Mouse (Mus musculus) MEL (cell line): ENCODE measurements at regions not wholly inside any gene's neighbourhood (a gene's known extent, or its start where the extent isn't known, plus 50 kb on each side); places are given as distances from the start of the nearest gene placed in this dataset.

ENCODE experiments used
- DNase-seq: peaks from one replicate; pipeline ENCODE4 v3.0.0; 2011; ENCODE audit warnings: low read depth, low spot score
- H3K27ac ChIP-seq: 2 replicates; pipeline ENCODE4 v1.5.1; 2012; ENCODE audit warnings: low read depth, mild to moderate bottlenecking, control low read depth, low read length, moderate library complexity; ENCODE audit not compliant: control insufficient read depth
- H3K27me3 ChIP-seq, 2 experiments: fragments of 150-350 bp in 1 of 2; sonication (generic) in 1 of 2; 2 replicates each; pipeline ENCODE4 v1.6.1; 2012; ENCODE audit warnings: low read length in 2 of 2, mild to moderate bottlenecking in 2 of 2, improper control_type of control experiment in 1 of 2, moderate library complexity in 1 of 2; ENCODE audit not compliant: insufficient read depth in 2 of 2, control insufficient read depth in 1 of 2
- H3K36me3 ChIP-seq, 2 experiments: 2 replicates each; pipeline ENCODE4 v1.6.1; 2012 to 2014; ENCODE audit warnings: low read length in 2 of 2, improper control_type of control experiment in 1 of 2, inconsistent platforms in 1 of 2, mild to moderate bottlenecking in 1 of 2; ENCODE audit not compliant: insufficient read depth in 2 of 2, control insufficient read depth in 1 of 2
- H3K4me1 ChIP-seq, 2 experiments: fragments of 150-350 bp in 1 of 2; sonication (generic) in 1 of 2; 2 replicates each; pipeline ENCODE4 v1.6.1; 2012; ENCODE audit warnings: low read length in 2 of 2, improper control_type of control experiment in 1 of 2, mild to moderate bottlenecking in 1 of 2; ENCODE audit not compliant: insufficient read depth in 2 of 2, control insufficient read depth in 1 of 2
- H3K4me3 ChIP-seq, 2 experiments: fragments of 150-350 bp in 1 of 2; sonication (generic) in 1 of 2; 2 replicates each; pipeline ENCODE4 v1.5.1; 2012; ENCODE audit warnings: low read depth in 2 of 2, low read length in 2 of 2, mild to moderate bottlenecking in 2 of 2, moderate library complexity in 2 of 2, control low read depth in 1 of 2, improper control_type of control experiment in 1 of 2; ENCODE audit not compliant: control insufficient read depth in 1 of 2, insufficient read depth in 1 of 2
- H3K79me2 ChIP-seq: 2 replicates; pipeline ENCODE4 v1.6.1; 2012; ENCODE audit warnings: mild to moderate bottlenecking, low read length, moderate library complexity; ENCODE audit not compliant: control insufficient read depth, poor library complexity, insufficient read depth
- H3K9ac ChIP-seq: 2 replicates; pipeline ENCODE4 v1.6.1; 2012; ENCODE audit warnings: low read depth, mild to moderate bottlenecking, control low read depth, low read length, moderate library complexity; ENCODE audit not compliant: control insufficient read depth, poor library complexity, severe bottlenecking
- H3K9me3 ChIP-seq: fragments of 150-350 bp; sonication (generic); replicated peaks from 2 replicates; pipeline ENCODE4 v1.6.1; 2012; ENCODE audit warnings: mild to moderate bottlenecking, low read length, improper control_type of control experiment, moderate library complexity; ENCODE audit not compliant: insufficient read depth
- BHLHE40 ChIP-seq: IDR thresholded peaks from 2 replicates; pipeline ENCODE4 v1.6.1; 2012; ENCODE audit warnings: low read depth, mild to moderate bottlenecking, inconsistent platforms, low read length, improper control_type of control experiment, borderline replicate concordance
- CHD1 ChIP-seq: IDR thresholded peaks from 2 replicates; pipeline ENCODE4 v1.6.1; 2012; ENCODE audit warnings: low read depth, mild to moderate bottlenecking, inconsistent platforms, low read length, improper control_type of control experiment
- CHD2 ChIP-seq: IDR thresholded peaks from 2 replicates; pipeline ENCODE4 v1.6.1; 2011; ENCODE audit warnings: low read length, improper control_type of control experiment
- CTCF ChIP-seq, 3 experiments: IDR thresholded peaks in 2 of 3; conservative IDR thresholded peaks in 1 of 3; 2 replicates each; pipeline ENCODE4 v1.5.1; 2011 to 2012; ENCODE audit warnings: low read length in 3 of 3, low read depth in 2 of 3, mild to moderate bottlenecking in 2 of 3, improper control_type of control experiment in 1 of 3, inconsistent platforms in 1 of 3, mixed read lengths in 1 of 3, moderate library complexity in 1 of 3; ENCODE audit not compliant: control insufficient read depth in 1 of 3, insufficient read depth in 1 of 3, poor library complexity in 1 of 3, severe bottlenecking in 1 of 3
- E2F4 ChIP-seq: IDR thresholded peaks from 2 replicates; pipeline ENCODE4 v1.6.1; 2011; ENCODE audit warnings: low read depth, low read length, improper control_type of control experiment, borderline replicate concordance
- ELF1 ChIP-seq: IDR thresholded peaks from 2 replicates; pipeline ENCODE4 v1.6.1; 2014; ENCODE audit warnings: low read depth, mild to moderate bottlenecking, inconsistent platforms, low read length, improper control_type of control experiment, moderate library complexity
- EP300 ChIP-seq, 2 experiments: IDR thresholded peaks; 2 replicates each; pipeline ENCODE4 v1.6.1; 2011; ENCODE audit warnings: improper control_type of control experiment in 2 of 2, low read length in 2 of 2, low read depth in 1 of 2, mild to moderate bottlenecking in 1 of 2
- ETS1 ChIP-seq: IDR thresholded peaks from 2 replicates; pipeline ENCODE4 v1.6.1; 2012; ENCODE audit warnings: low read depth, mild to moderate bottlenecking, inconsistent platforms, low read length, improper control_type of control experiment, moderate library complexity
- GABPA ChIP-seq: IDR thresholded peaks from 2 replicates; pipeline ENCODE4 v1.6.1; 2012; ENCODE audit warnings: low read depth, mild to moderate bottlenecking, inconsistent platforms, low read length, improper control_type of control experiment, moderate library complexity
- GATA1 ChIP-seq: IDR thresholded peaks from 2 replicates; pipeline ENCODE4 v1.6.1; 2011; ENCODE audit warnings: low read depth, low read length, improper control_type of control experiment
- HCFC1 ChIP-seq: IDR thresholded peaks from 2 replicates; pipeline ENCODE4 v1.6.1; 2012; ENCODE audit warnings: low read depth, mild to moderate bottlenecking, inconsistent platforms, low read length, improper control_type of control experiment, moderate library complexity
- KAT2A ChIP-seq: conservative IDR thresholded peaks from 2 replicates; pipeline ENCODE4 v1.6.1; 2012; ENCODE audit warnings: low read depth, low read length, improper control_type of control experiment, inconsistent platforms
- MAFK ChIP-seq: IDR thresholded peaks from 2 replicates; pipeline ENCODE4 v1.6.1; 2011; ENCODE audit warnings: low read depth, mild to moderate bottlenecking, low read length, improper control_type of control experiment, borderline replicate concordance
- MAX ChIP-seq: IDR thresholded peaks from 2 replicates; pipeline ENCODE4 v1.6.1; 2011; ENCODE audit warnings: low read length, improper control_type of control experiment
- MAZ ChIP-seq: IDR thresholded peaks from 2 replicates; pipeline ENCODE4 v1.6.1; 2012; ENCODE audit warnings: low read depth, mild to moderate bottlenecking, inconsistent platforms, low read length, improper control_type of control experiment
- MYB ChIP-seq: IDR thresholded peaks from 2 replicates; pipeline ENCODE4 v1.6.1; 2011; ENCODE audit warnings: mild to moderate bottlenecking, low read depth, low read length, improper control_type of control experiment
- MYC ChIP-seq: IDR thresholded peaks from 2 replicates; pipeline ENCODE4 v1.6.1; 2011; ENCODE audit warnings: low read depth, mild to moderate bottlenecking, low read length, improper control_type of control experiment, moderate library complexity
- NELFE ChIP-seq: IDR thresholded peaks from 2 replicates; pipeline ENCODE4 v1.6.1; 2011; ENCODE audit warnings: low read depth, low read length, improper control_type of control experiment
- NRF1 ChIP-seq: IDR thresholded peaks from 2 replicates; pipeline ENCODE4 v1.6.1; 2014; ENCODE audit warnings: low read depth, mild to moderate bottlenecking, inconsistent platforms, low read length, improper control_type of control experiment, moderate library complexity; ENCODE audit not compliant: poor library complexity, insufficient read depth, severe bottlenecking
- POLR2A ChIP-seq, 2 experiments: IDR thresholded peaks; 2 replicates each; pipeline ENCODE4 v1.6.1; 2011 to 2012; ENCODE audit warnings: low read length in 2 of 2, mild to moderate bottlenecking in 2 of 2, control low read depth in 1 of 2, improper control_type of control experiment in 1 of 2, low read depth in 1 of 2, moderate library complexity in 1 of 2; ENCODE audit not compliant: control insufficient read depth in 1 of 2, insufficient read depth in 1 of 2, poor library complexity in 1 of 2
- POLR2AphosphoS2 ChIP-seq: IDR thresholded peaks from 2 replicates; pipeline ENCODE4 v1.6.1; 2011; ENCODE audit warnings: low read length, improper control_type of control experiment
- POLR2AphosphoS5 ChIP-seq: IDR thresholded peaks from 2 replicates; pipeline ENCODE4 v1.6.1; 2012; ENCODE audit warnings: low read depth, borderline replicate concordance, mild to moderate bottlenecking, inconsistent platforms, low read length, moderate library complexity, mixed read lengths
- RAD21 ChIP-seq: IDR thresholded peaks from 2 replicates; pipeline ENCODE4 v1.6.1; 2011; ENCODE audit warnings: mild to moderate bottlenecking, low read depth, low read length, improper control_type of control experiment
- RCOR1 ChIP-seq: IDR thresholded peaks from 2 replicates; pipeline ENCODE4 v1.6.1; 2012; ENCODE audit warnings: low read depth, mild to moderate bottlenecking, inconsistent platforms, low read length, improper control_type of control experiment
- SIN3A ChIP-seq: IDR thresholded peaks from 2 replicates; pipeline ENCODE4 v1.6.1; 2012; ENCODE audit warnings: low read length, improper control_type of control experiment, inconsistent platforms
- SMC3 ChIP-seq: IDR thresholded peaks from 2 replicates; pipeline ENCODE4 v1.6.1; 2011; ENCODE audit warnings: low read depth, low read length, improper control_type of control experiment
- TAL1 ChIP-seq: IDR thresholded peaks from 2 replicates; pipeline ENCODE4 v1.6.1; 2012; ENCODE audit warnings: mild to moderate bottlenecking, inconsistent platforms, low read length, moderate library complexity, mixed read lengths
- TBP ChIP-seq: IDR thresholded peaks from 2 replicates; pipeline ENCODE4 v1.8.0; 2011; ENCODE audit warnings: low read depth, low read length, improper control_type of control experiment
- UBTF ChIP-seq: IDR thresholded peaks from 2 replicates; pipeline ENCODE4 v1.6.1; 2012; ENCODE audit warnings: low read depth, mild to moderate bottlenecking, inconsistent platforms, low read length, improper control_type of control experiment, moderate library complexity, borderline replicate concordance; ENCODE audit not compliant: insufficient read depth
- USF1 ChIP-seq: IDR thresholded peaks from 2 replicates; pipeline ENCODE4 v1.6.1; 2014; ENCODE audit warnings: low read depth, mild to moderate bottlenecking, inconsistent platforms, low read length, improper control_type of control experiment, moderate library complexity
- USF2 ChIP-seq, 2 experiments: IDR thresholded peaks; 2 replicates each; pipeline ENCODE4 v1.6.1; 2011 to 2012; ENCODE audit warnings: improper control_type of control experiment in 2 of 2, low read length in 2 of 2, borderline replicate concordance in 1 of 2, inconsistent platforms in 1 of 2, low read depth in 1 of 2, mild to moderate bottlenecking in 1 of 2; ENCODE audit not compliant: insufficient read depth in 1 of 2
- ZC3H11A ChIP-seq: IDR thresholded peaks from 2 replicates; pipeline ENCODE4 v1.6.1; 2012; ENCODE audit warnings: low read depth, mild to moderate bottlenecking, inconsistent platforms, low read length, improper control_type of control experiment
- ZKSCAN1 ChIP-seq: IDR thresholded peaks from 2 replicates; pipeline ENCODE4 v1.6.1; 2012; ENCODE audit warnings: low read depth, mild to moderate bottlenecking, inconsistent platforms, low read length, improper control_type of control experiment, moderate library complexity
- ZMIZ1 ChIP-seq: IDR thresholded peaks from 2 replicates; pipeline ENCODE4 v1.6.1; 2012; ENCODE audit warnings: low read depth, mild to moderate bottlenecking, inconsistent platforms, low read length, improper control_type of control experiment, moderate library complexity
- ZNF384 ChIP-seq: IDR thresholded peaks from 2 replicates; pipeline ENCODE4 v1.6.1; 2012; ENCODE audit warnings: low read depth, mild to moderate bottlenecking, inconsistent platforms, low read length, improper control_type of control experiment

DNA sequence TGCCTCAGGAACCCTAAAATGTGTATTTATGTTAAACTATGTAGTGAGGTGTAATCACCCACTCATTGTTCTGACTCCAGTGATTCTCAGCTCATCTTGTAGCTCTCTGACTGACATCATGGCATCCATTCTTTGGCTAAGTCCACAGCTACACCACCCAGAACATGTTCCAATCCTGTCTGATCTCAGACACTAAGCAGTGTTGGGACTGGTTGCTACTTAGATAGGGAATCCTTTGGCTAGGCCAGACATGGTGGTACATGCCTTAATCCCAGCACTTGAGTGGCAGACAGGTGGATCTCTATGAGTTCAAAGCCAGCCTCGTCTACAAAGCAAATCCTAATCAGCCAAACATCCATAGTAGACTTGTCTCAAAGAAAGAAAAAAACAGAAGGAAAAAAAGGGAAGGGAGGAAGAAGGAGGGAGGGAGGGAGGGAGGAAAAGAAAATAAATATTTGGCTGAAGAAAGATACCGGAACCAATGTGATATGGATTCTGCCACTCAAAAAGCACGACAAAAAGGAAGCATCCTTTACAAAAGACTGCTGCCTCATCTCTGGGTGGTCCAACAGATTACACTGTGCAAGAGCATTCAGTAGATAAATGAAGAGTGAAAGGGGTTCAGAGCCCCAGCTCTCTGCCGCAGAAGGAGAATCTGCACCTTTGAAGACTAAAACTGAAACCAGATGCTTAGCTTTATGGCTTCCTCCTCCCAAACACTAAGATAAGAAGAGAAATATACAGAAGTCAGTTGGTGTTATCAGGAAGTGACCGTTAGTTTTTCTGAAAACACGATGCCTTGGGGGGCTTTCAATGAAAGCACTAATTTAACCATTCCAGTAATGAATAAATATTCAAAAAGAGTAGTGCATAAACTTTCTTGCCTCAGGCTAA lies 51.5 kb upstream of the Med13 start:
- H3K27me3 ChIP-seq, result no peaks in the 10 kb centered on the region
- H3K9me3 ChIP-seq, result no peaks in the 10 kb centered on the region
- H3K9ac ChIP-seq, result peak overlapping the region; percentile 46
- DNase-seq, result peak; percentile 94
- H3K36me3 ChIP-seq, result peaks cover 0 to 42% of the 10 kb centered on the region in 2 experiments; a peak in 2 of 4 replicates
- no peaks in the 10 kb centered on the region for H3K79me2 ChIP-seq
- H3K4me1 ChIP-seq, result peaks cover 28 to 53% of the 10 kb centered on the region in 2 experiments
- peak overlapping the region; percentile 20 to 41 for H3K4me3 ChIP-seq
- H3K27ac ChIP-seq, result peak overlapping the region; percentile 96
- TF ChIP-seq RCOR1 (peak; percentile 90), HCFC1 (peak; percentile 68; the same call in 1 of the 2 replicates), NELFE (peak; percentile 82), ETS1 (peak; percentile 96), ZKSCAN1 (no peak), POLR2AphosphoS5 (no peak), EP300 (IDR thresholded peaks at IDR 0.05; ENCODE audit: low read depth in 1 of 2, low read length in 2 of 2) (peak; percentile 98 to 99), CTCF (IDR thresholded peaks at IDR 0.05 in 2 of 3, conservative IDR thresholded peaks at IDR 0.05 in 1 of 3; ENCODE audit: control insufficient read depth in 1 of 3, insufficient read depth in 1 of 3, low read depth in 2 of 3, low read length in 3 of 3, poor library complexity in 1 of 3, severe bottlenecking in 1 of 3) (no peak), USF2 (IDR thresholded peaks at IDR 0.05; ENCODE audit: borderline replicate concordance in 1 of 2, insufficient read depth in 1 of 2, low read depth in 1 of 2, low read length in 2 of 2) (no peak), MYB (peak; percentile 100), KAT2A (no peak), SIN3A (peak; percentile 97), POLR2AphosphoS2 (peak; percentile 53; the same call in 1 of the 2 replicates), GATA1 (peak; percentile 97), ZMIZ1 (peak; percentile 77; the same call in 1 of the 2 replicates), CHD2 (peak; percentile 41; the same call in 1 of the 2 replicates), SMC3 (no peak), NRF1 (0 out of 2 replicates have a peak, but pooled peaks have one; percentile 4), GABPA (peak; percentile 76; the same call in 1 of the 2 replicates), MAZ (peak; percentile 89; the same call in 1 of the 2 replicates), ZNF384 (peak; percentile 75), USF1 (no peak), MAFK (peak; percentile 71; the same call in 1 of the 2 replicates), MAX (no peak), CHD1 (0 out of 2 replicates have a peak, but pooled peaks have one; percentile 47), TBP (peak; percentile 65), RAD21 (no peak), UBTF (no peak), ZC3H11A (no peak), ELF1 (peak; percentile 41), TAL1 (peak; percentile 71), MYC (peak; percentile 92), BHLHE40 (no peak), POLR2A (IDR thresholded peaks at IDR 0.05; ENCODE audit: control insufficient read depth in 1 of 2, insufficient read depth in 1 of 2, low read depth in 1 of 2, low read length in 2 of 2, poor library complexity in 1 of 2) (peak in 1 of 2 experiments; percentile 74; a peak in 2 of 4 replicates), E2F4 (no peak)
